Mouse (Mus musculus) midbrain, embryonic 15.5 days (tissue): ENCODE data around the gene Brox. TPM values are rescaled to one million over a fixed set of nuclear protein-coding genes. Genes with fewer than 3 reads are reported as not detected.
"Not testable (repeated sequence)": the region's sequence is repeated elsewhere in the genome, so short reads cannot be mapped to it uniquely, and the experiment has no call there.

Source experiments
- ATAC-seq: fragments of 200-750 bp; cut with Nextera tagmentation; replicated peaks from 2 replicates; pipeline ENCODE4 v1.8.0; 2017; ENCODE audit warnings: moderate TSS enrichment
- H3K27ac ChIP-seq: fragments of 300-500 bp; sonication (generic); 2 replicates; pipeline ENCODE4 v1.5.1; 2015; ENCODE audit warnings: mild to moderate bottlenecking, inconsistent platforms
- H3K27me3 ChIP-seq: fragments of 300-500 bp; sonication (generic); replicated peaks from 2 replicates; pipeline ENCODE4 v1.6.1; 2015; ENCODE audit warnings: inconsistent platforms
- H3K36me3 ChIP-seq: fragments of 300-500 bp; sonication (generic); replicated peaks from 2 replicates; pipeline ENCODE4 v1.6.1; 2015; ENCODE audit warnings: inconsistent platforms
- H3K4me1 ChIP-seq: fragments of 300-500 bp; sonication (generic); 2 replicates; pipeline ENCODE4 v1.6.1; 2015; ENCODE audit warnings: inconsistent platforms
- H3K4me2 ChIP-seq: fragments of 300-500 bp; sonication (generic); 2 replicates; pipeline ENCODE4 v1.6.1; 2015; ENCODE audit warnings: inconsistent platforms, mild to moderate bottlenecking, moderate library complexity
- H3K4me3 ChIP-seq: fragments of 300-500 bp; sonication (generic); 2 replicates; pipeline ENCODE4 v1.5.1; 2015; ENCODE audit warnings: mild to moderate bottlenecking, inconsistent platforms
- H3K9ac ChIP-seq: fragments of 300-500 bp; sonication (generic); 2 replicates; pipeline ENCODE4 v1.6.1; 2015; ENCODE audit warnings: mild to moderate bottlenecking, inconsistent platforms
- H3K9me3 ChIP-seq: fragments of 300-500 bp; sonication (generic); 2 replicates; pipeline ENCODE4 v1.6.1; 2016; ENCODE audit warnings: inconsistent platforms
- WGBS: fragments of 180-500 bp; shearing (Covaris S2); methylation state at CpG from one replicate; pipeline ENCODE4 v1.1.7; 2015; ENCODE audit warnings: mixed read lengths; 5-methylcytosine and 5-hydroxymethylcytosine counted together
- polyA plus RNA-seq: library from polyadenylated mRNA; unstranded; fragments of >200 nt; fragmentation: Nextera tagmentation; extraction: Ambion mirVana; gene quantifications from 2 replicates; pipeline ENCODE4 v1.2.1, GENCODE M21; 2015

Gene Brox
- polyA plus RNA-seq = 99.6 and 106 TPM in 2 replicates

- Histone ChIP-seq H3K4me1 (0 out of 2 replicates have a peak, but pooled peaks cover 4% of the 10 kb centered on the region), H3K4me2 (peak within 1 kb of the TSS; percentile 57), H3K4me3 (peak within 1 kb of the TSS; percentile 49), H3K9me3 (no peaks in the 10 kb centered on the region), H3K36me3 (no peaks in the 10 kb centered on the region; the same call in 1 of the 2 replicates), H3K27ac (peak within 1 kb of the TSS; percentile 84), H3K27me3 (no peaks in the 10 kb centered on the region), H3K9ac (peak within 1 kb of the TSS; percentile 54)
- peak; percentile 96 for ATAC-seq
- under 1% methylated on average over 39 of the region's 39 CpGs for WGBS
Measured at GRCm38 (mm10) chr1:183296877-183297383, at the start of gene Brox. Gene Brox (minus strand): TSS chr1:183297269.

DNA sequence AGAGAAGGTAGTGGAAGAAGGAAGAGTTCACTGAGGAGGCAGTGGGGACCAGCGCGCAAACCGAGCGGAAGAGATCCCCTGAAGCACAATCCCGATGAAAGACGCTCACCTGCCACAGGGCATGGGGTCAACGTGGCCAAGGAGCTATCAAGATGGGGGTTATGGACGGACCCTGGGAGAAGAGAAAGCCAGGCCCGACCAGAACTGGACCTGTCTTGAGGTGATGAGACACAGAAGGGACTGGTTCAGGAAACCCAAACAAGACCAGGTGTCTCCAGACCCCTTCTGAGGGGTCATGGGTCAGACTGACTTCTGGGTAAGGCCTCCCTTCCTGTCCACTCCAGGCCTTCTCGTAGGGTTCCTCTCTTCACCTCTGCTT, 48.7 kb upstream of the Brox start:
- peak; percentile 57 for ATAC-seq
- Histone ChIP-seq H3K27ac (peak overlapping the region; percentile 87), H3K9me3 (no peaks in the 10 kb centered on the region), H3K4me3 (peak overlapping the region; percentile 85), H3K9ac (peak overlapping the region; percentile 75), H3K4me1 (peaks cover 14% of the 10 kb centered on the region), H3K36me3 (peaks cover 16% of the 10 kb centered on the region; the same call in 1 of the 2 replicates), H3K4me2 (peak overlapping the region; percentile 96), H3K27me3 (no peaks in the 10 kb centered on the region)
- 9% methylated on average over 10 of the region's 10 CpGs for WGBS

DNA sequence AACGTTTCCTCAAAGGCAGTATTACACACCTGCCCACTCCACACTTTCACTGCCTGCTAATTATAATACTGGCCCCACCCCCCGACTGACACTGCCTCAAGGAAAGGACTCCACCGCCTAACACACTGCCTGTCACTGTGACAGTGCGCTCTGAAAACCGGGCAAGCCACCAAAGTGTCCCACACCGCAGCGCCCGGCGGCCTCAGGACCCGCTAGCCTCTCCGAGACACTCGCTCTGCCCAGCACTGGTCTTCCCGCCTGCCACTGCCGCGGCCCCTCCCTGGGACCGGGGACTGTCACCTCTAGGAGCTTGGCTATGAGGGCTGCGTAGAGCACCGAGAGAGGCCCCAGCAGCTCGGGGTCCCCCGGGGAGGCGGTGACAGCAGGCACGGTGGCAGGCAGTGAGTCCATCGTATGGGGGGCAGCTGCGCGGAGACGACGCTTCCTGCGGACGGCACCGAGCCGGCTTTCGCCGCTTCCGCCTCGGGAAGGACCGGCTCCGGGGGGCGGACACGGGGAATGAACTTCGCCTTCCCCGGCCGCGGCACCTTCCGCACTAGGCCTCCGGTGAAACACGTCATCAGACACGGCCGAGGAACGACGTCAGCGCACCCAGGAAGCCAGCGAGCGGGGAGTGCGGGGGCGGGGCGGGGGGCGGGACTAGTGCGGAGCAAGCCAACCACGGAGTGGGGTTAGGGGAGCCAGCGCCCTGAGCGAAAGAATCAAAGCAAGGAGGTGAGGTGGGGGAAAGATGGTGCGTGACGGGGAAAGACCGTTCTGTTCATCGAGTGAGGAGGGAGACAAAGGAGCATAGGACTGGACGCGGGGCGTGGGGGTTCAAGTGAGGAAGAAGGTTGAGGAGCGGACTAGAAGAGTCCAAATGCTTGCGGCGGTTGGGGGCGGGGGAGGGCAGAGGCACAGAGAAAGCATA, 48.1 kb upstream of the Brox start:
- Histone ChIP-seq H3K36me3 (peaks cover 19% of the 10 kb centered on the region; the same call in 1 of the 2 replicates), H3K27me3 (no peaks in the 10 kb centered on the region), H3K27ac (peak overlapping the region; percentile 87), H3K4me2 (peak overlapping the region; percentile 96), H3K9me3 (no peaks in the 10 kb centered on the region), H3K4me3 (peak overlapping the region; percentile 85), H3K4me1 (peaks cover 14% of the 10 kb centered on the region), H3K9ac (peak overlapping the region; percentile 75)
- ATAC-seq = peak; percentile 99
- under 1% methylated on average over 71 of the region's 72 CpGs for WGBS

DNA sequence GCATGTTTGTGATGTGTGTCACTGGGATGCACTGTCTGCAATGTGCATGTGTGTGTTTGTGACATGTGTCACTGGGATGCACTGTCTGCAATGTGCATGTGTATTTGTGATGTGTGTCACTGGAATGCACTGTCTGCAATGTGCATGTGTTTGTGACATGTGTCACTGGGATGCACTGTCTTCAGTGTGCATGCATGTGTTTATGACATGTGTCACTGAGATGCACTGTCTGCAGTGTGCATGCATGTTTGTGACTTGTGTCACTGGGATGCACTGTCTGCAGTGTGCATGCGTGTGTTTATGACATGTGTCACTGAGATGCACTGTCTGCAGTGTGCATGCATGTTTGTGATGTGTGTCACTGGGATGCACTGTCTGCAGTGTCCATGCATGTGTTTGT, 45.8 kb upstream of the Brox start:
- not testable (repeated sequence) for H3K4me3 ChIP-seq, H3K4me2 ChIP-seq, ATAC-seq, H3K27ac ChIP-seq, H3K27me3 ChIP-seq, H3K9ac ChIP-seq, H3K9me3 ChIP-seq
- Histone ChIP-seq H3K36me3 (peaks cover 30% of the 10 kb centered on the region), H3K4me1 (peaks cover 14% of the 10 kb centered on the region)
- WGBS = 100% methylated on average over 1 of the region's 1 CpGs

- Histone ChIP-seq H3K9ac (no peak overlapping the region), H3K4me3 (no peak overlapping the region), H3K36me3 (peaks cover 72% of the 10 kb centered on the region), H3K9me3 (no peaks in the 10 kb centered on the region), H3K27ac (no peak overlapping the region), H3K4me1 (no peaks in the 10 kb centered on the region), H3K4me2 (no peak overlapping the region), H3K27me3 (no peaks in the 10 kb centered on the region)
- 93% methylated on average over 8 of the region's 8 CpGs for WGBS
- ATAC-seq = no peak
Measured at GRCm38 (mm10) chr1:183327171-183327570, 30.1 kb upstream of the Brox start.

GRCm38 (mm10) chr1:183324433-183324832, 27.4 kb upstream of the Brox start:
- no peak for ATAC-seq
- H3K4me3 ChIP-seq = no peak overlapping the region
- H3K36me3 ChIP-seq = peaks cover 55% of the 10 kb centered on the region
- H3K27ac ChIP-seq = no peak overlapping the region
- WGBS = 91% methylated on average over 6 of the region's 6 CpGs
- H3K4me2 ChIP-seq = no peak overlapping the region
- no peaks in the 10 kb centered on the region for H3K9me3 ChIP-seq
- H3K4me1 ChIP-seq = no peaks in the 10 kb centered on the region
- H3K27me3 ChIP-seq = no peaks in the 10 kb centered on the region
- H3K9ac ChIP-seq = no peak overlapping the region

- WGBS = 98% methylated on average over 2 of the region's 2 CpGs
- no peak overlapping the region for H3K4me2 ChIP-seq
- H3K27me3 ChIP-seq = no peaks in the 10 kb centered on the region
- H3K9ac ChIP-seq = no peak overlapping the region
- H3K9me3 ChIP-seq = no peaks in the 10 kb centered on the region
- H3K36me3 ChIP-seq = peaks cover 55% of the 10 kb centered on the region
- H3K27ac ChIP-seq = no peak overlapping the region
- H3K4me3 ChIP-seq = no peak overlapping the region
- no peaks in the 10 kb centered on the region for H3K4me1 ChIP-seq
- no peak for ATAC-seq
Measured at GRCm38 (mm10) chr1:183323923-183324322, 26.9 kb upstream of the Brox start.

DNA sequence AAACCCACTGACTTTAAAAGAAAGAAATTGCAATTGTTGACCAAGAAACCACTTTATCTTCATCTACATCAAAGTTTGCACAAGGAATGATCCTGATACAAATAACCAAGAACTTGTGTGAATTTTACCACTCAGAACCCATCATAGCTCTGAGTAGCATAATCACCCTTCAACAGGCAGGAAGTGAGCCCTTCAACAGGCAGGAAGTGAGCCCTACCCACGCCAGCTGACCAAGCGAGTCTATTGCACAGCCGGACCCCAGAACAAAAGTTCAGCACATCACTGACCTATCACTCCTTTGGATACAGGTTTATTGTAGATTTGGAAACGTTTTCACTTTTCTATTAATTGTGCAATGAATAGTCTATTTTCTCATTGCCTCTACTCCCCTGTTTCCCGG, 25.4 kb upstream of the Brox start:
- not testable (repeated sequence) for H3K4me1 ChIP-seq, ATAC-seq, H3K9me3 ChIP-seq, H3K9ac ChIP-seq, H3K4me3 ChIP-seq, H3K27ac ChIP-seq, H3K27me3 ChIP-seq, H3K4me2 ChIP-seq
- 93% methylated on average over 5 of the region's 5 CpGs for WGBS
- H3K36me3 ChIP-seq = peaks cover 55% of the 10 kb centered on the region

- peaks cover 56% of the 10 kb centered on the region for H3K36me3 ChIP-seq
- 83% methylated on average over 3 of the region's 3 CpGs for WGBS
- no peak overlapping the region for H3K27ac ChIP-seq
- H3K27me3 ChIP-seq = no peaks in the 10 kb centered on the region
- H3K4me3 ChIP-seq = no peak overlapping the region
- H3K9me3 ChIP-seq = no peaks in the 10 kb centered on the region
- H3K4me2 ChIP-seq = no peak overlapping the region
- H3K4me1 ChIP-seq = no peaks in the 10 kb centered on the region
- no peak for ATAC-seq
- H3K9ac ChIP-seq = no peak overlapping the region
Measured at GRCm38 (mm10) chr1:183320708-183321107, 23.6 kb upstream of the Brox start.

DNA sequence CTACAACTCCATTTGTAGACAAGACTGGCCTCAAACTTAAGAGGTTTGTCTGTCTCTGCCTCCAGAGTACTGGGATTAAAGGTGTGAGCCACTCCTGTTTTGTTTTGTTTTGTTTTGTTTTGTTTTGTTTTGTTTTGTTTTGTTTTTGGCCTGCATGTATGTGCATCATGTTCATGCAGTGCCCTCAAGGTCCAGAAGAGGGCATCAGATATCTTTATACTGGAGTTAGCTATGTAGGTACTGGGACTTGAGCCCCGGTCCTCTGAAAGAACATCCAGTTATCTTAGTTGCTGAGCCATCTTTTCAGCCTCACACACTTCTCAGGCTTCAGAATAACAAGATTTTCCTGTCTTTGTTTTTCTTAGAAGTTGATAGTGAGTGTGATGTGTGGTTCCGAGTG, 18.7 kb upstream of the Brox start:
- Histone ChIP-seq H3K4me3 (no peak overlapping the region), H3K27ac (no peak overlapping the region), H3K4me1 (no peaks in the 10 kb centered on the region), H3K9me3 (no peaks in the 10 kb centered on the region), H3K4me2 (no peak overlapping the region), H3K27me3 (no peaks in the 10 kb centered on the region), H3K9ac (no peak overlapping the region), H3K36me3 (peaks cover 52% of the 10 kb centered on the region)
- WGBS = 88% methylated on average over 2 of the region's 2 CpGs
- no peak for ATAC-seq

- H3K4me1 ChIP-seq = no peaks in the 10 kb centered on the region
- H3K4me2 ChIP-seq = no peak overlapping the region
- peaks cover 38% of the 10 kb centered on the region for H3K36me3 ChIP-seq
- no peak overlapping the region for H3K9ac ChIP-seq
- ATAC-seq = no peak
- no peaks in the 10 kb centered on the region for H3K9me3 ChIP-seq
- no peak overlapping the region for H3K4me3 ChIP-seq
- H3K27ac ChIP-seq = no peak overlapping the region
- WGBS = 99% methylated on average over 2 of the region's 2 CpGs
- H3K27me3 ChIP-seq = no peaks in the 10 kb centered on the region
Measured at GRCm38 (mm10) chr1:183312076-183312475, 15.0 kb upstream of the Brox start.

GRCm38 (mm10) chr1:183309601-183310000, 12.5 kb upstream of the Brox start:
- H3K4me2 ChIP-seq, H3K9ac ChIP-seq, H3K4me3 ChIP-seq, H3K9me3 ChIP-seq, H3K27me3 ChIP-seq, H3K4me1 ChIP-seq, H3K27ac ChIP-seq, ATAC-seq: not testable (repeated sequence)
- peaks cover 18% of the 10 kb centered on the region for H3K36me3 ChIP-seq
- 55% methylated on average over 2 of the region's 2 CpGs for WGBS
